Mouse (Mus musculus): ENCODE results near the gene Fam117b.

DNA sequence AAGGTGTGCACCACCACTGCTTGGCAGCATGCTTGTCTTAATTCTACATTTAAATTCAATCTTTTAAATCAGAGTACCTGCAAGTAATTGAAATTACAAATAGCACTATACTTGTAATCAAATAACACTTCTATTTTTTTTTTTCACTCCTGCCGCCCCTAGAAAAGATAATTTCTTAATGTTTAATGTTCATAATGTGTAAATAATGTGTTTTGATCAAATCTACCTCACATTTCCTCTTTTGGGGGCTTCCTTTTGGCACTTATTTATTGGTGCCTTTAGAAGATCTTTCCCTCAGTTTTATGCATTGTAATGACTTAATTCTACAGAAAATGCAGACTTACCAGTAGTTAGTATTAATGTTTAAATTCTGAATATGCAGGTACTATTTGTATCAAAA is 10.9 kb downstream of the Fam117b start:
- TF ChIP-seq CHD1 (IDR thresholded peaks at IDR 0.05; ENCODE audit: low read depth, low read length) (no peak), NELFE (IDR thresholded peaks at IDR 0.05; ENCODE audit: low read depth, low read length) (no peak), TCF12 (IDR thresholded peaks at IDR 0.05; ENCODE audit: low read depth, low read length) (no peak), ETS1 (IDR thresholded peaks at IDR 0.05; ENCODE audit: low read depth, low read length) (no peak), GATA1 (IDR thresholded peaks at IDR 0.05; ENCODE audit: low read depth, low read length) (peak; percentile 50; the same call in 1 of the 2 replicates), POLR2A (IDR thresholded peaks at IDR 0.05; ENCODE audit: control insufficient read depth in 1 of 2, insufficient read depth in 1 of 2, low read depth in 1 of 2, low read length in 2 of 2, poor library complexity in 1 of 2) (no peak), RCOR1 (IDR thresholded peaks at IDR 0.05; ENCODE audit: low read depth, low read length) (no peak), ZMIZ1 (IDR thresholded peaks at IDR 0.05; ENCODE audit: low read depth, low read length) (no peak)
